28 mouse cellular contexts compared by ENCODE assay signal in genomic region chr12:102413171-102413570, GRCm38 (mm10). TPM values are rescaled to one million over a fixed set of nuclear protein-coding genes. Genes with fewer than 3 reads are reported as not detected.
A peak's percentile ranks its signal among the peaks of the same experiment; 100 is the strongest.
DNase-seq lines count a peak whose midpoint lies in the region; ATAC-seq and TF ChIP-seq lines count a peak whose summit lies in the region.
"Had no signal": no experiment of that assay in that cellular context is flagged by ENCODE, and none has a peak within 500 bp of the region (broad histone marks: within the 10 kb centered on the region; RNA-seq: fewer than 3 reads in every experiment).

No protein-coding gene starts in this region.

- TF ChIP-seq POLR2A in ES-Bruce4 (IDR thresholded peaks at IDR 0.05; ENCODE audit: insufficient read depth, low read length), result no peak

- H3K4me3 ChIP-seq in heart, embryonic 15.5 days, result no peak overlapping the region
- H3K4me3 ChIP-seq in heart, embryonic 10.5 days, result no peak overlapping the region
- H3K4me3 ChIP-seq in heart, embryonic 12.5 days, result no peak overlapping the region
- no peak overlapping the region for H3K4me3 ChIP-seq in ES-Bruce4 (ENCODE audit: low read depth, low read length)
- H3K4me3 ChIP-seq: embryonic facial prominence, embryonic 15.5 days; forebrain, embryonic 15.5 days; heart, embryonic 13.5 days; hindbrain, embryonic 12.5 days; hindbrain, embryonic 15.5 days; kidney, embryonic 15.5 days had no signal

- no peak overlapping the region for H3K4me2 ChIP-seq in heart, embryonic 15.5 days
- no peak overlapping the region for H3K4me2 ChIP-seq in heart, embryonic 12.5 days
- H3K4me2 ChIP-seq: embryonic facial prominence, embryonic 15.5 days; forebrain, embryonic 15.5 days; heart, embryonic 13.5 days; hindbrain, embryonic 12.5 days; hindbrain, embryonic 15.5 days; kidney, embryonic 15.5 days had no signal

- peaks cover 32% of the 10 kb centered on the region for H3K4me1 ChIP-seq in heart, embryonic 15.5 days (replicated peaks)
- peaks cover 20% of the 10 kb centered on the region for H3K4me1 ChIP-seq in heart, embryonic 10.5 days
- H3K4me1 ChIP-seq in heart, embryonic 12.5 days (replicated peaks), result peaks cover 21% of the 10 kb centered on the region
- H3K4me1 ChIP-seq in ES-Bruce4 (ENCODE audit: control insufficient read depth, insufficient read depth, low read length), result no peaks in the 10 kb centered on the region
- H3K4me1 ChIP-seq: embryonic facial prominence, embryonic 15.5 days; forebrain, embryonic 15.5 days had no signal

- TF ChIP-seq CTCF in ES-Bruce4 (IDR thresholded peaks at IDR 0.05; ENCODE audit: low read depth, low read length), result no peak

- H3K9me3 ChIP-seq in heart, embryonic 15.5 days (replicated peaks), result no peaks in the 10 kb centered on the region
- H3K9me3 ChIP-seq in heart, embryonic 10.5 days, result no peaks in the 10 kb centered on the region
- H3K9me3 ChIP-seq in heart, embryonic 12.5 days (replicated peaks), result no peaks in the 10 kb centered on the region
- H3K9me3 ChIP-seq in ES-Bruce4 (replicated peaks; ENCODE audit: control insufficient read depth, insufficient read depth, low read length, poor library complexity, severe bottlenecking), result no peaks in the 10 kb centered on the region
- H3K9me3 ChIP-seq: embryonic facial prominence, embryonic 15.5 days; forebrain, embryonic 15.5 days; G1E; heart, embryonic 13.5 days; hindbrain, embryonic 12.5 days; hindbrain, embryonic 15.5 days; kidney, embryonic 15.5 days had no signal

- no peak for TF ChIP-seq EP300 in ES-Bruce4 (IDR thresholded peaks at IDR 0.05; ENCODE audit: insufficient read depth, low read depth, low read length)

- ATAC-seq in heart, embryonic 15.5 days (replicated peaks; ENCODE audit: insufficient number of reproducible peaks, insufficient read depth, low FRiP score, low read depth), result no peak
- ATAC-seq in heart, embryonic 12.5 days (ENCODE audit: insufficient number of reproducible peaks, low FRiP score), result no peak
- ATAC-seq: activated CD4-positive, CD25-positive, alpha-beta regulatory T cell, adult 4 months; CD4-positive, CD25-positive, alpha-beta regulatory T cell, adult 4 months; forebrain, embryonic 15.5 days; intestine, postnatal 0 days had no signal

- H3K27ac ChIP-seq in heart, embryonic 15.5 days, result 0 out of 2 replicates have a peak overlapping the region, but pooled peaks have one; percentile 37
- no peak overlapping the region for H3K27ac ChIP-seq in heart, embryonic 10.5 days
- no peak overlapping the region for H3K27ac ChIP-seq in heart, embryonic 12.5 days (ENCODE audit: poor library complexity, severe bottlenecking)
- 0 out of 2 replicates have a peak overlapping the region, but pooled peaks have one; percentile 20 for H3K27ac ChIP-seq in ES-Bruce4 (ENCODE audit: insufficient read depth, low read length)
- H3K27ac ChIP-seq: embryonic facial prominence, embryonic 15.5 days; forebrain, embryonic 15.5 days; heart, embryonic 13.5 days; hindbrain, embryonic 12.5 days; hindbrain, embryonic 15.5 days; kidney, embryonic 15.5 days had no signal

- no peaks in the 10 kb centered on the region for H3K36me3 ChIP-seq in heart, embryonic 15.5 days
- H3K36me3 ChIP-seq in heart, embryonic 10.5 days, result peaks cover 11% of the 10 kb centered on the region; the same call in 1 of the 2 replicates
- H3K36me3 ChIP-seq in heart, embryonic 12.5 days, result peaks cover 5% of the 10 kb centered on the region; the same call in 1 of the 2 replicates
- no peaks in the 10 kb centered on the region for H3K36me3 ChIP-seq in ES-Bruce4 (ENCODE audit: control insufficient read depth, insufficient read depth, low read length, poor library complexity, severe bottlenecking)
- H3K36me3 ChIP-seq: embryonic facial prominence, embryonic 15.5 days; forebrain, embryonic 15.5 days; G1E had no signal

- 67% methylated on average over 13 of the region's 13 CpGs for WGBS in heart, embryonic 15.5 days
- WGBS in heart, embryonic 10.5 days, result 87% methylated on average over 13 of the region's 13 CpGs
- WGBS in heart, embryonic 12.5 days, result 83% methylated on average over 13 of the region's 13 CpGs

- H3K27me3 ChIP-seq in heart, embryonic 15.5 days, result no peaks in the 10 kb centered on the region
- no peaks in the 10 kb centered on the region for H3K27me3 ChIP-seq in heart, embryonic 10.5 days (ENCODE audit: insufficient read depth, poor library complexity, severe bottlenecking)
- H3K27me3 ChIP-seq in heart, embryonic 12.5 days (replicated peaks), result no peaks in the 10 kb centered on the region
- H3K27me3 ChIP-seq in ES-Bruce4 (ENCODE audit: control insufficient read depth, insufficient read depth, low read length, poor library complexity, severe bottlenecking), result no peaks in the 10 kb centered on the region
- H3K27me3 ChIP-seq: embryonic facial prominence, embryonic 15.5 days; forebrain, embryonic 15.5 days; heart, embryonic 13.5 days; hindbrain, embryonic 12.5 days; hindbrain, embryonic 15.5 days; kidney, embryonic 15.5 days had no signal

- H3K9ac ChIP-seq in heart, embryonic 15.5 days, result no peak overlapping the region
- no peak overlapping the region for H3K9ac ChIP-seq in heart, embryonic 12.5 days
- H3K9ac ChIP-seq in ES-Bruce4 (ENCODE audit: low read depth, poor library complexity, severe bottlenecking), result peak overlapping the region; percentile 31; the same call in 1 of the 2 replicates
- H3K9ac ChIP-seq: embryonic facial prominence, embryonic 15.5 days; forebrain, embryonic 15.5 days; heart, embryonic 13.5 days; hindbrain, embryonic 12.5 days; hindbrain, embryonic 15.5 days; kidney, embryonic 15.5 days had no signal

- no peak for DNase-seq in heart, embryonic 10.5 days (ENCODE audit: low spot score)
- DNase-seq in heart, postnatal 4 days, result peak; percentile 32
- DNase-seq in R1 (ENCODE audit: low read depth, low spot score), result peak; percentile 63
- no peak for DNase-seq in spleen, adult 18-20 months
- DNase-seq: adrenal gland, adult 8-10 months; adrenal gland, postnatal 25 days; cerebellum, adult 11-12 months; cerebellum, adult 8-10 months; cerebellum, postnatal 10 days; cerebellum, postnatal 36 days; embryo, embryonic 11 days; gastrocnemius, postnatal 10 days; gastrocnemius, postnatal 36 days; heart, postnatal 14 days; kidney, adult 8-10 months had no signal

RNA-seq across cellular contexts. Expression of gene Lgmn, which starts 26.4 kb away (rescaled TPM):
- 97.1 and 110 TPM in 2 replicates for polyA plus RNA-seq in heart, embryonic 15.5 days (2015; fragmentation: Nextera tagmentation; extraction: Ambion mirVana)
- polyA plus RNA-seq in heart, embryonic 10.5 days (2016; fragmentation: Nextera tagmentation; extraction: Ambion mirVana), result 84.4 and 111 TPM in 2 replicates
- total RNA-seq in heart, postnatal 4 days (2021), result 10 to 100 TPM; 68.9 to 76.9 TPM
- 126 and 127 TPM in 2 replicates for polyA plus RNA-seq in heart, embryonic 12.5 days (2016; fragmentation: Nextera tagmentation; extraction: Ambion mirVana)
- 81.1 and 93.6 TPM in 2 replicates for polyA plus RNA-seq in ES-Bruce4 (2011; ENCODE audit: insufficient read depth, insufficient read length, low read depth, missing spikeins)

RNA-seq across cellular contexts. Expression of gene Golga5, which starts 55.8 kb away (rescaled TPM):
- polyA plus RNA-seq in heart, embryonic 15.5 days (2015; fragmentation: Nextera tagmentation; extraction: Ambion mirVana), result 24.4 and 26.9 TPM in 2 replicates
- 25.7 and 26.1 TPM in 2 replicates for polyA plus RNA-seq in heart, embryonic 10.5 days (2016; fragmentation: Nextera tagmentation; extraction: Ambion mirVana)
- 10 to 100 TPM; 23.0 to 26.7 TPM for total RNA-seq in heart, postnatal 4 days (2021)
- polyA plus RNA-seq in heart, embryonic 12.5 days (2016; fragmentation: Nextera tagmentation; extraction: Ambion mirVana), result 28.8 and 29.0 TPM in 2 replicates
- 32.9 and 34.8 TPM in 2 replicates for polyA plus RNA-seq in ES-Bruce4 (2011; ENCODE audit: insufficient read depth, insufficient read length, low read depth, missing spikeins)

Comparison
In these comparisons a context has a peak if more than half of its experiments do, and no peak if none do; other contexts are left out.
1. H3K27ac ChIP-seq: peak in heart, embryonic 15.5 days (single experiment) and ES-Bruce4 (single experiment); none in heart, embryonic 10.5 days (single experiment) and heart, embryonic 12.5 days (single experiment).
2. DNase-seq: peak in heart, postnatal 4 days (single experiment) and R1 (single experiment); none in heart, embryonic 10.5 days (single experiment) and spleen, adult 18-20 months (0 of 2).